Mouse (Mus musculus): ENCODE data around the gene Eno1.

DNA sequence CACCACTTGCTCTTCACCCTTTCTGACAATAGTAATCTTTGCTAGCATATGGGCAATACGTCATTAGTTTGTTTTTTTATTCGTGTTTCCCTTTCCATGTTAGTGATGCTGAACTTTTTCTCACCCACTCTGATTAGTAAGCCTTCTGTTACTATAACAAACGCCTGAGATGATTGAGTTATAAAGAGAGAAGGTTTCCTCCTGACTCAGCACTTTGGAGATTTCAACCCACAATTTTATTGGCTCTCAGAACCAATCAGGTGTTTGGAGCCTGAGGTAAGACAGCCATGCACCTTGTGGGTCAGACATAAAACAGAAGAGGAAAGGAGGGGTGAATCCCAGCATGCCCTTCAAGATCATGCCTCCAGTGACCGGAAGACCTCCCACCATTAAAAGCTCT is 12.7 kb upstream of the Eno1 start:
- TF ChIP-seq POLR2A (IDR thresholded peaks at IDR 0.05; ENCODE audit: borderline replicate concordance, low read depth, low read length) = no peak
- TF ChIP-seq CTCF (IDR thresholded peaks at IDR 0.05; ENCODE audit: low read depth, low read length) = no peak

Measured in bone marrow macrophage, adult 2 months (primary cell).